Comparison of ENCODE assay signal across 23 mouse cellular contexts in the genomic region with DNA sequence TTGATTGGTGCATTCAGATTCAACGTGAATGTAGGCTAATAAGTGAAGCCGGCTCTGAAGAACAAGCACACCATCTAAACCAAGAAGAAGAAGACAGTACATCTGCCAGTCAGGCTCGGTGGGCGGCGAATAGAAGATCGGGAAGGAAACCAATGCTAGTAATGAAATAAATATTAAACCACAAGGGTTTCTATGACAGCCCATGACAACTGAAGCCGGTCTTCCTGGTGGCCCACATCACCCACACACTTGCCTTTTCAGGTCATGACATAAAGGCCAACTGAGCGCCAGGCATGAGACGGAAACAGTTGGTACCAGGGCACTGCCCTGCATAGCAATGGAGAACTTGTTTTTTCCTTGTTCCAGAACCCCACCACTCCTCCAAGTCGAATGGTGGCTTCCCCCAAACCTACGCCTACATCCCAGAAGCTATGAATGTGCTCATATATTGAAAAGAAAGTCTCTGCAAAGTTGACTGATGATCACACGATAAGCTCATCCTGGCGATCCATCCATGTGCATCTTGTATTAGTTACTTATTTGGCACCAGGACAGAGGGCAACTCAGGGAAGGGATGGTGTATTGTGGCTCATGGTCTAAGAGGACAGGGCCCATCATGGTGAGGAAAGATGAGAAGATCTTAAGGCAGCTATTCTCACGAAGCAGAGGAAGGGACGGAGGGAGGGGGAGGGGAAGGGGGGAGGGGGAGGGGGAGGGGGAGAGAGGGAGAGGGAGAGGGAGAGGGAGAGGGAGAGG. TPM values are rescaled to one million over a fixed set of nuclear protein-coding genes. Genes with fewer than 3 reads are reported as not detected.
A peak's percentile ranks its signal among the peaks of the same experiment; 100 is the strongest.
DNase-seq lines count a peak whose midpoint lies in the region; TF ChIP-seq lines count a peak whose summit lies in the region.
"Had no signal": no experiment of that assay in that cellular context is flagged by ENCODE, and none has a peak within 500 bp of the region (broad histone marks: within the 10 kb centered on the region; RNA-seq: fewer than 3 reads in every experiment).

No protein-coding gene starts in this region.

- peak; percentile 51 for DNase-seq in kidney, adult 2 months
- DNase-seq in kidney, adult 18-20 months = no peak
- DNase-seq in CD4-positive helper T cell, adult 2 months (ENCODE audit: low read depth, low spot score) = peak; percentile 67
- DNase-seq in NIH3T3 (ENCODE audit: low read depth) = peak; percentile 29
- DNase-seq in induced T-regulatory cell, adult 2 months (ENCODE audit: low read depth) = peak; percentile 74
- DNase-seq in right cerebral cortex, postnatal 36 days (ENCODE audit: low spot score in 2 of 2) = no peak
- DNase-seq in layer of hippocampus, postnatal 14 days (ENCODE audit: low spot score in 2 of 2) = no peak
- no peak for DNase-seq in spleen, adult 12 weeks (ENCODE audit: low spot score)
- DNase-seq: adrenal gland, adult 8-10 months; adrenal gland, postnatal 25 days; cerebellum, adult 11-12 months; cerebellum, adult 8-10 months; cerebellum, postnatal 10 days; cerebellum, postnatal 36 days; forebrain, postnatal 0 days; gastrocnemius, adult 2 months; gastrocnemius, postnatal 14 days; heart, adult 11 months had no signal

- H3K27ac ChIP-seq in kidney, adult 2 months (ENCODE audit: insufficient read depth, low read depth, low read length) = no peak overlapping the region
- H3K27ac ChIP-seq: forebrain, embryonic 10.5 days; forebrain, embryonic 13.5 days; hindbrain, embryonic 12.5 days; hindbrain, embryonic 15.5 days had no signal

- H3K27me3 ChIP-seq in kidney, adult 2 months (replicated peaks; ENCODE audit: control insufficient read depth, insufficient read depth, low read length) = no peaks in the 10 kb centered on the region
- H3K27me3 ChIP-seq: CH12.LX; forebrain, embryonic 13.5 days; hindbrain, embryonic 12.5 days; hindbrain, embryonic 15.5 days had no signal

- H3K4me1 ChIP-seq in kidney, adult 2 months (ENCODE audit: control insufficient read depth, insufficient read depth, low read length) = peaks cover 22% of the 10 kb centered on the region
- H3K4me1 ChIP-seq: forebrain, embryonic 10.5 days; hindbrain, embryonic 12.5 days; hindbrain, embryonic 15.5 days had no signal

- H3K4me3 ChIP-seq in kidney, adult 2 months (ENCODE audit: insufficient read depth, low read depth, low read length) = no peak overlapping the region
- H3K4me3 ChIP-seq: forebrain, embryonic 10.5 days; forebrain, embryonic 13.5 days; hindbrain, embryonic 12.5 days; hindbrain, embryonic 15.5 days had no signal

- no peak for TF ChIP-seq CTCF in kidney, adult 2 months (conservative IDR thresholded peaks at IDR 0.05; ENCODE audit: insufficient read depth, insufficient read length, low read depth, low read length)

- no peaks in the 10 kb centered on the region for H3K36me3 ChIP-seq in kidney, adult 2 months (ENCODE audit: control insufficient read depth, insufficient read depth, low read length)
- H3K36me3 ChIP-seq: forebrain, embryonic 10.5 days; hindbrain, embryonic 12.5 days; hindbrain, embryonic 15.5 days had no signal

- 84% methylated on average over 13 of the region's 15 CpGs for WGBS in kidney, adult 2 months

- no peak for TF ChIP-seq POLR2A in kidney, adult 2 months (IDR thresholded peaks at IDR 0.05; ENCODE audit: low read depth, low read length)

RNA-seq across cellular contexts. Expression of a gene that starts 45.7 kb away (rescaled TPM):
- polyA plus RNA-seq in kidney, adult 2 months (2012; rRNA removed) = 15.0 and 17.9 TPM in 2 replicates
- 100 to 1,000 TPM in 1 of 2 experiments, 10 to 100 TPM in 1; 92.4 to 124 TPM for total RNA-seq in layer of hippocampus, postnatal 14 days (2021)

Comparison
In these comparisons a context has a peak if more than half of its experiments do, and no peak if none do; other contexts are left out.
1. DNase-seq: peak in kidney, adult 2 months (single experiment), CD4-positive helper T cell, adult 2 months (single experiment), NIH3T3 (single experiment) and induced T-regulatory cell, adult 2 months (single experiment); none in kidney, adult 18-20 months (single experiment), right cerebral cortex, postnatal 36 days (0 of 2), layer of hippocampus, postnatal 14 days (0 of 2) and spleen, adult 12 weeks (single experiment).